Mouse (Mus musculus) adrenal gland (tissue): ENCODE measurements around the gene Otof.

ENCODE experiments used
- intact Hi-C: fragments of 180-260 bp; cut with DNase I; formaldehyde crosslinking; loops from one replicate; pipeline ENCODE4 v1.15.1; 2025
- long read RNA-seq, 2 experiments: library from polyadenylated mRNA; unstranded; transcript quantifications; one replicate each; pipeline ENCODE4 v2.0.0; 2020; ENCODE audit warnings: borderline replicate concordance in 1 of 2; ENCODE audit not compliant: insufficient replicate concordance in 1 of 2

Otof gene
- long read RNA-seq, experiment 1 = 0 reads
- long read RNA-seq, experiment 2 = 0 reads

DNA sequence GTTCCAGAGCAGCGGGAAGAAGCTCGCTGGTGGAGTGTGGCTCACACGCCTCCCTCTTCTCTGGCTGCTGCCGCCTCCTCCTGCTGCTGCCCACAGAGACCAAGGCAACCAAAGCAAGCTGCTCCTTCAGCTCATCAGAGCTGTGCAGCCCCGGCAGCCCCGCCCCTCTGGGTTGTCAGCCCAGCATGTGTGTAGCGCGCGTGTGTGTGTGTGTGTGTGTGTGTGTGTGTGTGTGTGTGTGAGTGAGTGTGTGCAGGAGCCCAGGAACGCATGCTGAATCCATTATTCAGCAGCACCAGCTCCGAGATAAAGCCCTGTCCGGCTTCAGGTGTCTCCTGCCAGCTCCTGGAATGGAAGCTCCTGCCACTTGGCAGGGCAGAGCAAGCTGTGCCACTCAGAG lies at the start of gene Otof:
Gene Otof (minus strand): TSS at position 112 of the 400 bp plus-strand sequence.
- intact Hi-C loops = no loop called here

- intact Hi-C loops = no loop called here
Measured at GRCm38 (mm10) chr5:30497299-30497698, 35.6 kb upstream of the Otof start.

GRCm38 (mm10) chr5:30496821-30497220 lies 35.1 kb upstream of the Otof start:
- intact Hi-C loops = no loop called here

DNA sequence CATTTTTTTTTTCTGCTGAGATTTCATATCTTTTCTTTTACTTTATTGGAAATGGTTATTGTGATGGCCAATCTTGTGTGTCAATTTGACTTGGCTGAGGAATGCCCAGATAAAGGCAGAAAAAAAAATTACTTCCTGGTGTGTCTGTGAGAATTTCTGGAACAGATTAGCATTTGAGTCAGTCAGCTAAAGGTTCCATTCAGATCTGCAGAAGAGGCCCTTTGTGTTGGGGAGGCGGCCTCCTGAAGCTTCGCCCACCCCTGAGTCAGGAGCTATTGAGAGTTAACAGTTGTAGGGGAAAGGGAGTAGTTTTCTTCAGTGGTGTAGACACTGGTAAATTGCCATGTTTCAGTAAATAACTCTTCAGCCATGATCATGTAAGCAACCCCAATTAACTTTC lies 33.6 kb upstream of the Otof start:
- intact Hi-C loops = no loop called here

DNA sequence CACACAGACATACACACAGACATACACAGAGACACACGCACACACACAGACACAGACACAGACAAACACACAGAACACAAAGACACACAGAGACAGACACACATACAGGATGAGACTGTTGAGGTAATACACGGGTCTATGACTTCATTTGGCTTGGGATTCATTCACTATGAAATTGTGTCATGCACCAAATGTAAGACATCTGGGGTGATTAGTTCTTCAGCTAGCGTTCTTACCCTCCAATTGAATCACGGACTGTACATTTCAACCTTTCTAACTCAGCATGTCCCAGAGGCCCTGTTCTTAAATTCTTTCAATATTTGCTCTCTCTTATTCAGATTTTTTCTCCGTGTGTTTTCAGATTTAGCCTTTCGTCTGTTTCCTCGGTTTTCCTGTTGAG lies 32.9 kb upstream of the Otof start:
- intact Hi-C loops = no loop called here

GRCm38 (mm10) chr5:30493723-30494122 lies 32.0 kb upstream of the Otof start:
- intact Hi-C loops = no loop called here

DNA sequence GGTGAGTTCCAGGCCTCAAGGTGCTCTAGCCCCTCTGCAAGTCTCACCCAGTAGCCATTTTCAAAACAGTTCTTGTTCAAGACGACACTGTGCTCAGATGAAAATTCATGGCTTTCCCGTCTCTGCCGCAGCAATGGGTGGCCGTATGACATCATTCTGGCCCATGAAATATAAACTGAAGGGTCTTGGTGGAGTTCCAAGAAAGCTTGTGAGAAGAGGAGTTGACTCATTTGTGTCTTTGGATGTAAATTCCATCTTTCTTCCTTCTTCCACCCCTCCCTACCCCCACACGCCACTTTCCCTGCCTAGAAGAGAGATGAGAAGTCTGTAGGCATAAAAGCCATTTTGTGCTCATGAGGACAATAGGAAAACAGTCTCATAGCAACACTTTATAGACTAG lies 29.1 kb upstream of the Otof start:
- intact Hi-C loops = no loop called here

- intact Hi-C loops = no loop called here
Measured at GRCm38 (mm10) chr5:30490215-30490614, 28.5 kb upstream of the Otof start.

DNA sequence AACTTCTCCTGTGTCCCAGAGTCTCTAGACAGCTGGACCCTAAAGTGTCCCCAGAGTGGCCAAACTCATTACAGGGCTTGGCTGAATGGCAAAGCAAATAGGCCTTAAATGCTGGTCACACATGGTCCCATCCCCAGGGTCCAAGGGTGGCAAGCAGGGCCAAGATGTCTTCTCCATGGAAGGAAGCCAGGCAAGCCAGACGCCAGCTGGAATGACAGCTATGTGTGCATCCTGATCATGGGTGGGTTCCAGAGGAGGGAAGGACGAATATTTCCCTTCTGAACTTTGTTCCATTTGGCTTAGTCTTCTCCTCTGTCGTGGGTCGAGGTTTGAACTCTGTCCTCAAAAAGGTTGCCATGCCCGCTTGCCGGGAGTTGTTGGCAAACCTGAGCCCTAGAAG lies 23.4 kb upstream of the Otof start:
- intact Hi-C loops = no loop called here

DNA sequence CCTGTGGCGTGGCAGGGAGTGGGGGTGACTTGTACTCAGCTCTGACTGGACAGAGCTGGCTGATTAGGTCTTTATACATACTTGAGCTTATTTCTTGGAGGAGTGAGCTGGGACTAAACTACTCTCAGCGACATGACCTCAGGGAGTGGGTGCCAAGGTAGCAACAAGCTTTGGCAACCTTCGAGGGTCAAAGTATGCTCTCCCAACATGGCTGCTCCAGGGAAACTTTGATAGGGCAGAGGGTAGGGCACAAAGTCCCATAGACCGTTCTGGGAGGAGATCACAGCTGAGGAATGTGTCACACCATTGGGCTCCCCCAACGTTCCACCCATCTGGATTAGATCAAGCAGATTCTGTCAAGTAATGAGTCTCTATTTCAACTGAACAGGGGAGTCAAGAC lies 22.9 kb upstream of the Otof start:
- intact Hi-C loops = loop anchor here (5.0 kb wide), 2 partner anchors 62 to 267 kb away; no protein-coding TSS in a partner anchor

DNA sequence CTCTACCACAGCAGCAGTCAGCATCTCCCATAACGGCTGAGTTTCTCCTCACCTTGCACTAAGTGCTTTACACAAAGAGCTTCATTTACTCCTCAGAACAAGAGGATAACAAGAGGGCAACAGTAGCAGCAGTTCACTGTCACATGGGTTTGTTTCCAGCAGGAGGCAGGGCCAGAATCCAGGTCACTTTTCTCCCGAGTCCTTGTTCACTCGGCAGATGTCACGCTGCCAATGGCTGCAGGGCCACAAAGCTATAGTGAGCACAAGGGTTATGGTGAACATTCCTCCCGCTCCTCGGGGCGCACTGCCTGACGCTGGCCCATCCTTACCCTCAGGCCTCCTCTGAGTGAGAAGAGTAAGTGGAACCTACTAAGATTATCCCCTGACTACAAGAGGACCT lies 21.8 kb upstream of the Otof start:
- intact Hi-C loops = loop anchor here (5.0 kb wide), 2 partner anchors 61 to 266 kb away; no protein-coding TSS in a partner anchor

GRCm38 (mm10) chr5:30482319-30482718 lies 20.6 kb upstream of the Otof start:
- intact Hi-C loops = loop anchor here (5.0 kb wide), 2 partner anchors 60 to 265 kb away; no protein-coding TSS in a partner anchor

GRCm38 (mm10) chr5:30476534-30476933 lies 14.8 kb upstream of the Otof start:
- intact Hi-C loops = no loop called here

DNA sequence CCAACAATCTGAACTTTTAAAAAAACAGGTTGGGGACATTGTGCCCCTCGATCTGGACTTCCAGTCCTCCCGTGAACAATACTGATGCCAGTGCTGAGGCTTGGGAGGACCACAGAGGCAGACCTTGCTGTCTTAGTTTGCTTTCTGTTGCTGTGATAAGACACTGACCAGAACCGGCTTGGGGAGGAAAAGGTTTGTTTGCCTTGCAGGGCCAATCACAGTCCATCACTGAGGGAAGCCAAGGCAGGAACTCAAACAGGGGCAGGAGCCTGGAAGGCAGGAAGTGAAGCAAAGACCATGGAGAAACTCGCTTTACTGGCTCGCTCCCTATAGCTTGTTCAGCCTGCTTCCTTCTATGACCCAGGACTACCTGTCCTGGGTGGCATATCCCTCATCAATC lies 10.4 kb upstream of the Otof start:
- intact Hi-C loops = no loop called here

DNA sequence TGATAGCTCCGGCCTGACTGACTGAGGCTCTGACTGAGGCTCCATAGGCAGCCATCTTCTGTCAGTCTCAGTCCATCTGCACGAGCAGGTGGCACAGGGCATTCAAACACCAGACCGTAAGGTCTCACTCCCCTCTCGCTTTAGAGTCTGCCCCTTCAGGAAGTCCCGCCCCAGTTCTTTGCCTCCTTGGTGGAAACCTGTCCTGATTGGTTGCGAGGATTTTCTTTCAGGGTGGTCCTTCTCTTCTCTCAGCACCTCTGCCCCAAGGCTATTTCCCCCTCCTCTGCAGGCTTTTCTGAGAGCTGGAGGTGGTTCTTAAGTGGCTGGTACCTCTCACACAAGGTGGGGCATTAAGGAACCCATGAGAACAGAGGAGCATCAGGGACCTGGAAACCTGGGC lies 8.7 kb upstream of the Otof start:
- intact Hi-C loops = no loop called here

DNA sequence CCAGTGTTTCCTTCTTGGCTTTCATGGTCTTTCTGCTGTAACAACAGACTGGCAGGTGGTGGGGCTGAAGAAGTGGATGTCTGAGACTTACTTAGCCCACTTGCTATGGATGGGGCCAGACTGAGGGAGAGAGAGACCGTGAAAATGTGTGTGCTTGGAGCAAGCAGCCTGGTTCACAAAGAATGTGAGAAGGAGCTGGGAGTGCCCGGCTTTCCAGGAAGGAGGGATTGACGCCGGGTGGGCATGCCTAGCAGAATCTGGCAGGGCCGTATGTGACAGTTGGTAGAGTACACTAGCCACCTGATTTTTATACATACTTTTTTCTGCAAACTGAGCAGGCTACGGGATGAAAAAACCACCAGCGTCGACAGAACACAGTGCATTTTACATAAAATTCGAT lies 4.6 kb upstream of the Otof start:
- intact Hi-C loops = no loop called here

- intact Hi-C loops = no loop called here
Measured at GRCm38 (mm10) chr5:30465861-30466260, 4.1 kb upstream of the Otof start, which contains the start of gene 1700001C02Rik. TSS of gene 1700001C02Rik (plus strand) at chr5:30466047.

- intact Hi-C loops = no loop called here
Measured at GRCm38 (mm10) chr5:30460155-30460554, 1.6 kb downstream of the Otof start.

DNA sequence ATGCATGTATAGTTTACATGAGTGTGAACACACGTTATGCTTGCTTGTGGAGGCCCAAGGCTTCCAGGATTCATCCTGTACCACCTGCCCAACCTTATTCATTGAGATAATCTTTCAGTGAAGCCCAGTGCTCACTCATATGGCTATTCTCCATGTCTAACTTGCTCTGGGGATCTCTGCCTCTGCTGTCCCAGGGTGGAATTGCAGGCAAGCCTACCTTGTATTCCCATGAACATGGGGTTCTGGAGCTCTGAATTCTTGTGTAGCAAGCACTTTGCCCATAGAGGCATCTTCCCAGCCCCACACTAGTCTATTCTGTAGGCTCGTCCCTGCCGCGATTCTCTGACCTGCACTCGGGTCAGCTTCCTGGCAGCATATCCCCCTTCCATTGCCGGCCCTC lies 5.7 kb downstream of the Otof start:
- intact Hi-C loops = no loop called here

DNA sequence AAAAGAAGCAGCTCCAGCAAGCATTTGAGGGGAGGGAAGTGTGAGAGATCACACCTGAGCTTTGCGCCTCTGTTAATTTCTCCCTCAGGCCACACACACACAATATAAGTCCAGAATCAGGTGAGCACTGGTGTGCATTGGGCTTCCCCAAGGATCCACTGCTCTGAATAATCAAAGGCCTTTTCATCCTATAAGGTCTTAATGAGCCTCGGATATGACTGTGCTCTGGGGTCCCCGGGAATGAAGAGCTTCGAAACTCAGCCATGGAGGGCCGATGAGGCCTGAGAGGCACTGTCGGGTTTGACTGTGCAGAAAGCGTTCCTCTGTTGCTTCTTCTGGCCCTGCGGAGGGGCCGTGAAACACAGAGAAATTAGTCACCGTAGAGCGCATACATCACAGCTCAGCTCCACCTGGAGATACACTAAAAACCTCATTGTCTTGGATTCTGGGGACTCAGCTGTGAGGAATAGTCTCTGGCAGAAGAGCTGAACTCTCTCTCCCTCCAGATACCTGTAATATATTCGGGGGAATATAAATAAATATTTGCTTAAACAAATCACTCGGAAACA lies 17.3 kb downstream of the Otof start:
- intact Hi-C loops = no loop called here

DNA sequence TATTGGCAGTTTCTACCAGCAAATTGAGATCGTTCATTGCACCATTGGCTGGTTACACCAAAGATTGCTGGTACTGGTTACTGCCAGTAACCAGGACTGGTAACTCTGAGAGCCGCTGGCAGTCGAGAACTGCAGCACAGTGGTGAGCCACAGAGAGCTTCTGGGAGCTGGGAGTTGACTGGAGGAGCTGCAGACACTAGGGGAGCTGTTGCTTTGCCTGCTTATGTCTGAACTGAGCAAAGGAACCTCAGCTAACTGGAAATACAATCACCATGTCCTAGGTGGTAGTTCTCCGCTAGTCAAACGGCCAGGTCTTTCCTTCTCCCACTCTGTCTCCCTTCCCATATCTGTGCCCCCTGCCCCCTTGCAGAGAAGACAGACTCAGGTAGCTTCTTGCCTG lies 19.5 kb downstream of the Otof start:
- intact Hi-C loops = no loop called here

- intact Hi-C loops = no loop called here
Measured at GRCm38 (mm10) chr5:30440308-30440906, 21.3 kb downstream of the Otof start.

- intact Hi-C loops = no loop called here
Measured at GRCm38 (mm10) chr5:30438931-30439330, 22.8 kb downstream of the Otof start.
